Mouse (Mus musculus) heart, adult 18-20 months (tissue): ENCODE data around the gene Gstt3. TPM values are rescaled to one million over a fixed set of nuclear protein-coding genes. Genes with fewer than 3 reads are reported as not detected.

Source experiments
- DNase-seq, 2 experiments: peaks; one replicate each; pipeline ENCODE4 v3.0.0; 2021 to 2022; ENCODE audit warnings: mixed read lengths in 1 of 2
- long read RNA-seq, 2 experiments: library from polyadenylated mRNA; stranded (forward); transcript quantifications; one replicate each; pipeline ENCODE4 v2.0.0; 2021
- total RNA-seq, 2 experiments: library from RNA; stranded (reverse); gene quantifications; 2 replicates each; pipeline ENCODE4 v1.2.3; 2021

Gene Gstt3
- 1 to 10 TPM; 3.7 to 5.0 TPM for total RNA-seq
- long read RNA-seq, experiment 1, partial matches to known transcripts: 0 of 2 reads
- long read RNA-seq, experiment 1, other reads (novel, unspliced or antisense): 0 of 2 reads
- long read RNA-seq, experiment 2, partial matches to known transcripts: 0 of 3 reads
- long read RNA-seq, experiment 2, other reads (novel, unspliced or antisense): 0 of 3 reads

- peak; percentile 81 to 88 for DNase-seq
Measured at GRCm38 (mm10) chr10:75780769-75781578, at the start of gene Gstt3, which contains the start of gene Gm20441. TSS of gene Gstt3 (minus strand) at chr10:75781414. TSS of gene Gm20441 (minus strand) at chr10:75780954.

DNA sequence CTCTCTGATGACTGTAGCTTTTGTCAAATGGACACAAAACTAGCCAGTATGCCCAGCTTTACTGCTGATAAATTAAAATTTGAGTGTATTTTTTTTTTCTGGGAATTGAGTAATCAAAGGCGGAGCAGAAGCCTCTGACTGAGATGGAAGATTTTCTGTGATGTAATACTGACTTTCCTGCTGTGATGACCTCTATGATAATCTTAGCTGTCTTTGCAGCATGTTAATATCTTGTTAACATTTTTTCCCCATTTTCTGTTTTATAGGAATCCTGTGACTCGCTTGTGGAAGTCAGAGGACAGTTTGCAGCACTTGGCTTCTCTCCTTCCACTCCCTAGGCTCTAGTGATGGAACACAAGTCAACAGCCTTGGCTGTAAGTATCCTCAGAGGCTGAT is 49.1 kb upstream of the Gstt3 start:
- DNase-seq: no peak

DNA sequence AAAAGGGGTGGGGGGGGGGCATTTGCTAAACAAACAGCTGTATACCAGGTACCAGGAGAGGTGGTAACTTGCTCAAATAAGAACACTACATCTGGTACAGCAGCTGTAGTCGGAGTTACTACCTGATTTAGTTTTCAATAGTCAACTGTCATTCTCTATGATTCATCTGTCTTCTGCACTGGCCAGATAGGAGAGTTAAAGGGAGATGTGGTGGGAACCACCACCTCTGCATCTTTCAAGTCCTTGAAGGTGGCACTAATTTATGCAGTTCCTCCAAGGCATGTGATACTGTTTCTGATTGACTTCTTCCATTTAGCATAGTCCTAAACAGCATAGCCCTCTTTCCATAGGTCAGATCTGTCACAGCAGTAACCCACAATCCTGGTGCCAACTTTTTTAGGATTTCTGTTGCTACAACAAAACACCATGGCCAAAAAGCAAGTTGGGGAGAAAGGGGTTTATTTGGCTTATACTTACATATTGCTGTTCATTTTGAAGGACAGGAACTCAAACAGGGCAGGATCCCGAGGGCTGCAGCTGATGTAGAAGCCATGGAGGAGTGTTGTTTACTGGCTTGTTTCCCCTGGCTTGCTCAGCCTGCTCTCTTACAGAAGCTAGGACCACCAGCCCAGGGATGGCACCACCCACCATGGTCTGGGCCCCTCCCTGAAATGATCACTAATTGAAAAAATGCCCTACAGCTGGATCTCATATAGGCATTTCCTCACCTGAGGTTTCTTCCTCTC is 48.5 kb upstream of the Gstt3 start:
- DNase-seq: no peak

- DNase-seq: peak; percentile 73 to 86
Measured at GRCm38 (mm10) chr10:75828500-75828931, 47.3 kb upstream of the Gstt3 start.

- DNase-seq: peak; percentile 55 to 58
Measured at GRCm38 (mm10) chr10:75827668-75828360, 46.6 kb upstream of the Gstt3 start.

GRCm38 (mm10) chr10:75824530-75824929 is 43.3 kb upstream of the Gstt3 start:
- DNase-seq: no peak

- DNase-seq: no peak
Measured at GRCm38 (mm10) chr10:75823782-75824181, 42.6 kb upstream of the Gstt3 start.

DNA sequence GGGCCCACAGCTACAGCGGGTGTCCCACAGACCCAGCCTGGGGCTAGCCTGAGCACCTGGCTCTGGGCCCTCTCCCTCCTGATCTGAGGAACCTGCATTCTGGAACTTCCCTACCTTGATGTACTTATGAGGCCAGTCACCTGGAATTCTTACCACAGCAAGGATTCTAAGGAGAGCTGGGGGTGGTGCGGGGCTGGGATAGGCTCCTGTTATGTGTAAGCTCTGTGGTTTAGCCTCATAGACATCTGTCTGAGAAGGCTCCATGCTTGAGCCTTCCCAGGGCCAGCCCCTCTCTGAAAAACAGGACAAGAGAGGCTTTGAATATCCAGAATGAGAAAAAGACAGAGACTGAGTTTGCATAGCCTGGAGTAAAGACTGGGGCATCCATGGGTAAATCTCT is 41.2 kb upstream of the Gstt3 start, which contains the start of gene Gstt4:
Gstt4 (minus strand) TSS at position 101 of the 400 bp plus-strand sequence.
- DNase-seq: no peak

GRCm38 (mm10) chr10:75819882-75820281 is 38.7 kb upstream of the Gstt3 start:
- DNase-seq: no peak

- no peak for DNase-seq
Measured at GRCm38 (mm10) chr10:75818641-75819040, 37.4 kb upstream of the Gstt3 start.

DNA sequence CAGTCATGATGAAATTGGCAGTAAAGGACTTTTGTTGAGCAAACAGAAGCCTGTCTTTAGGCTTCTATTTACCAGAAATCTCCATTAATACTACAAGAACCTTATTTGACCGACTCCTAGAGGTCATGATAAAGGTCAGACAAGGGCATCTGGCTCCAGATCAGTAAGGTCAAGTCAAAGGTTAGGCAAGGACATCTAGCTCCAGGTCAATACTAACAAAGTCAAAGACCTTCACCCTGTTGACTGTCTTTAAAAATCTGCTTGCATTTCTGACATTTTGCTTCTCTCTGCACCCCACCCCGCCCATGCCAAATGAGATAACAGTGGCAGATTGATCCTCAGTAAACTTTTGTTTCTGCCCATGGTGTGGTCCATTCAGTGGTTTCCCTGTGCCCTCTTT is 23.0 kb upstream of the Gstt3 start:
- DNase-seq: no peak

- peak; percentile 88 for DNase-seq
Measured at GRCm38 (mm10) chr10:75798176-75798696, 17.0 kb upstream of the Gstt3 start, which contains the start of gene Gstt1. TSS of gene Gstt1 (minus strand) at chr10:75798584.

- DNase-seq: peak; percentile 75 to 82
Measured at GRCm38 (mm10) chr10:75797619-75798175, 16.5 kb upstream of the Gstt3 start.

GRCm38 (mm10) chr10:75796731-75797516 is 15.7 kb upstream of the Gstt3 start:
- DNase-seq: no peak

DNA sequence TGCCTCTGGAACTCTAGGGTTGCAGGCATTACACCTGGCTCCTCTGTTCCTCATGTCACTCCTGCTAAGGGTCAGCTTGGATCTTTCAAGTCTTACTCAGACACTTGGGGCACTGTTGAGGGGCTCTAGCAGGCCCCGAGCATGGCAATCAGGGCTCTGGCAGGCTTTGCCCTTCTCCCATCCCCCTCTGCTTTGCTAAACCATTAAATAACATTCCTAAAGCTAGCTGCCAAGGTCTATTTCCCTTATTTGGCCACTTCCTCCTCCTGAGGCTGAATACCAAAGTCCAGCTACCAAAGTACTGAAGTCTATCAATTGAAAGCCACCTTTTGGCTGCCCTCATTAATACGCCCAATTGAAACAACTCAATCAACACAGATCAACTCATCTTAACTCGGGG is 13.7 kb upstream of the Gstt3 start:
- peak in 1 of 2 experiments; percentile 9 for DNase-seq

- no peak for DNase-seq
Measured at GRCm38 (mm10) chr10:75790773-75791172, 9.6 kb upstream of the Gstt3 start.

- no peak for DNase-seq
Measured at GRCm38 (mm10) chr10:75789841-75790240, 8.6 kb upstream of the Gstt3 start.

DNA sequence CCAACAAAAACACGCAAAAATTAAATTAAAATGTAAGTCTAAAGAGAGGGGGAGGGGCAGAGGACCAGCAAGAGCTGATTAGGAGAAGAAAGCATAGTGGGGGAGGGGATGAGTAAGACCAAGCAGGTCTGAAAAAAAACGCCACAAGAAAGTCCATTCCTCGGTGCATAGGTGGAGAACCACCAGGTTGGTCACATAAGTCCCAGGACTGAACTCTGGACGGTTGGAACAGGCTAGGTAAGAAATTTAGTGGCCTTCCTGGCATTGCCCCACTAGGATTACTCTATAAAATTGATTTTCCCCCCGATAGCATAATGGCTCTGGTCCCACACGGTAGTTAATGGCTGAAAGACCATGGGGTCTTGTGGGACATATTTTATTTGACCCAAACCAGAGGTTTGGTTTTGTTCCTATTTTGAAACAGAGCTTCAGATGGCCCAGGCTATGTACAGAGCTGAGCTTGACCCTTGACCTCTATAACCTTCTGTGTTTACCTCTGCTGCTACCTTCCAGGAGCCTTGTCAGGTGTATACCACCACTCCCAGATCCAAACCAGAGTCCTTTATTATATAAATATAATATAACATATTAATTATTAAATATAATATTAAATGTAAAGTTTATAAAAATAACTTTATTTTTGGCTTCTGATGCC is 8.0 kb upstream of the Gstt3 start:
- DNase-seq: no peak

DNA sequence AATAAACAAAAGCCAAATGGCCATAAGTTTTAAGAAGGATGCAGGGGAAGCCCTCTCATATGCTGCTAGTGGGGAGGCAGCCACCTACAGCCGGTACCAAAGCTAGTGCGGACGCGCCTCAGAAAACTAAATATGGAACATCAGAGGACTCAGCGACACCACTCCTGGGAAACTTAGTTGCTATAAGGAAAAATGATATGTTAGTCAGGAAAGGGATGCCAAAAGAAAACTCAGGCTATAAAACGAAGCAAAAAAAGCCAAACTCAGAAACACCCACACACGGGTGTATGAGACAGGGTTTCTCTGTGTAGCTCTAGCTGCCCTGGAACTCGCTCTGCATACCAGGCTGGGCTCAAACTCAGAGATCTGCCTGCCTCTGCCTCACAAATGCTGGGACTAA is 7.1 kb upstream of the Gstt3 start:
- DNase-seq: no peak

- no peak for DNase-seq
Measured at GRCm38 (mm10) chr10:75785442-75785841, 4.2 kb upstream of the Gstt3 start.
